Mouse (Mus musculus): ENCODE data around the gene Vmn1r48. TPM values are rescaled to one million over a fixed set of nuclear protein-coding genes. Genes with fewer than 3 reads are reported as not detected.
"Not testable (repeated sequence)": the region's sequence is repeated elsewhere in the genome, so short reads cannot be mapped to it uniquely, and the experiment has no call there.

The Vmn1r48 gene
- total RNA-seq (2021) = not detected

- not testable (repeated sequence) for DNase-seq
Observed at GRCm38 (mm10) chr6:90036741-90037140, at the start of gene Vmn1r48. Gene Vmn1r48, minus strand, starts transcription at chr6:90036841.

- no peak for DNase-seq
Observed at GRCm38 (mm10) chr6:90078406-90078805, 41.8 kb upstream of the Vmn1r48 start, which contains the start of gene Vmn1r49. Gene Vmn1r49, minus strand, starts transcription at chr6:90078506.

GRCm38 (mm10) chr6:90015847-90016246, 20.8 kb downstream of the Vmn1r48 start, which contains the start of gene Vmn1r47:
Gene Vmn1r47, plus strand, starts transcription at chr6:90016147.
- DNase-seq = not testable (repeated sequence)

DNA sequence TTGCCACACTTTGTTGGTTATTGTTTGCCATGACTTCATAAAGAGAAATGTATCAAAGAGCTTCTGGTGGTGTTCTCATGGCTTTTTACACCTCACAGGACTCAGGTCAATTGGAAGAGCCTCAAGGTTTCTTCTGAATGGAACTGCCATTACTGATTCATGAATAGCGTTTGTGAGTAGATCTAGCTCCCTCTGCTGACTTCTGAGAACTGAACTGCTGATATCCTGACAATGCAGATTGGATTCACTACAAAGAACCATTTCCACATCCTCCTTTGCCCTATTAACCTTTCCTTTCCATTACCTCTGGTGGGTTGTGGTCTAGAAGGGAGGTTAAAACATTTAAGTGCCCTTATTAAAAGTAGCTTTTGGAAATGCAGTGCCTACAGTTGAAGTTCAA, 50.7 kb downstream of the Vmn1r48 start:
- DNase-seq = no peak

Other genes with a start within 250 kb of the Vmn1r48 start
- gene Vmn1r42, start 160.4 kb downstream of the Vmn1r48 start, total RNA-seq (2021) = not detected
- gene Vmn1r43, start 160.4 kb downstream of the Vmn1r48 start, total RNA-seq (2021) = not detected
- not detected for gene Vmn1r44, start 153.2 kb downstream of the Vmn1r48 start, total RNA-seq (2021)
- not detected for gene Vmn1r45, start 96.2 kb downstream of the Vmn1r48 start, total RNA-seq (2021)
- not detected for gene Vmn1r46, start 67.5 kb downstream of the Vmn1r48 start, total RNA-seq (2021)
- not detected for gene Vmn1r47, start 20.7 kb downstream of the Vmn1r48 start, total RNA-seq (2021)
- gene Vmn1r49, start 41.7 kb upstream of the Vmn1r48 start, total RNA-seq (2021) = not detected
- gene Vmn1r50, start 64.6 kb upstream of the Vmn1r48 start, total RNA-seq (2021) = not detected
- gene Vmn1r51, start 85.8 kb upstream of the Vmn1r48 start, total RNA-seq (2021) = not detected
- not detected for gene Vmn1r52, start 138.0 kb upstream of the Vmn1r48 start, total RNA-seq (2021)
- gene V1ra8, start 166.0 kb upstream of the Vmn1r48 start, total RNA-seq (2021) = not detected
- gene Vmn1r53, start 187.6 kb upstream of the Vmn1r48 start, total RNA-seq (2021) = not detected
- gene Vmn1r54, start 209.5 kb upstream of the Vmn1r48 start, total RNA-seq (2021) = not detected

Measured in heart, postnatal 4 days (tissue).